Mouse (Mus musculus) liver (tissue): ENCODE measurements at regions not wholly inside any gene's neighbourhood (a gene's known extent, or its start where the extent isn't known, plus 50 kb on each side); places are given as distances from the start of the nearest gene placed in this dataset.

Experiments
- DNase-seq: peaks from one replicate; pipeline ENCODE4 v3.0.0-alpha.2; 2020; ENCODE audit warnings: mixed read lengths

- no peak for DNase-seq
Observed at GRCm38 (mm10) chr1:90514176-90514575, 88.6 kb upstream of the Cops8 start.

- DNase-seq, result no peak
Observed at GRCm38 (mm10) chr1:90518584-90519265, 84.1 kb upstream of the Cops8 start.

GRCm38 (mm10) chr1:90519284-90520275, 83.2 kb upstream of the Cops8 start:
- no peak for DNase-seq

- no peak for DNase-seq
Observed at GRCm38 (mm10) chr1:90522294-90522693, 80.5 kb upstream of the Cops8 start.

- DNase-seq, result no peak
Observed at GRCm38 (mm10) chr1:90524641-90525220, 78.0 kb upstream of the Cops8 start.

- DNase-seq, result no peak
Observed at GRCm38 (mm10) chr1:90526311-90526710, 76.5 kb upstream of the Cops8 start.

GRCm38 (mm10) chr1:90527947-90528717, 74.6 kb upstream of the Cops8 start:
- DNase-seq, result no peak

GRCm38 (mm10) chr1:90533481-90533880, 69.3 kb upstream of the Cops8 start:
- no peak for DNase-seq

GRCm38 (mm10) chr1:90536105-90536504, 66.7 kb upstream of the Cops8 start:
- DNase-seq, result no peak

- DNase-seq, result no peak
Observed at GRCm38 (mm10) chr1:90543801-90544795, 58.7 kb upstream of the Cops8 start.

GRCm38 (mm10) chr1:90544821-90545536, 57.8 kb upstream of the Cops8 start:
- no peak for DNase-seq

- no peak for DNase-seq
Observed at GRCm38 (mm10) chr1:90552644-90553043, 50.1 kb upstream of the Cops8 start.
